Mouse (Mus musculus): ENCODE results near the gene Pepd.

The Pepd gene

DNA sequence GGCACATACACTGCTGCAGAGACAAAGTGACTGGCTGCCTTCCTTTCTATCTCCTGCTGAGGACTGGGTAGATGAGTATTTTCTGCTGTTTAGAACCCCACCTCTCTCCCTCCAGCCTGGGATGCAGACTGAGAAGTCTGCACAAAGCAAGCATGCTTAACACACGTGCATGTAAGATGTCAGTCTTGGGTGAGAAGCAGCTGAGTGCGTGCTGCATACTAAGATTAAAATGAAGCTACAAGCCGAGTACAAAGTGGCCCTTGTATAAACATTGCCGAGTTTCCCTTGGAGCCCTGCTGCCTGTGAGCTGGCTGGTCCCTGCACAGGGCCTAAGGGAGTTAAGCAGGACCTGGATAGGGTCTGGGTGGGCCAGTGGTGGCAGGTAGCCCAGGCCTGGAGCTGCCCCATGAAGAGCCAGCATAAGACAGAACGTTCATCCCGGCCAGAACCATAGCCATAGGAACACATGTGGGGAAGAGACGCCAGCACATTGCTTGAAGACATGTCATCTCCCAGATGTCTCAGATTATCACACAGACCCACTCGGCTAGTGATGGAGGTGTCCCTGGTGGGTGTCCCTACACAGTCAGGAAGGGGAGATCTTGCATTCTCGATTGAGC, 115.7 kb downstream of the Pepd start:
- DNase-seq (ENCODE audit: low spot score in 2 of 2): no peak

DNA sequence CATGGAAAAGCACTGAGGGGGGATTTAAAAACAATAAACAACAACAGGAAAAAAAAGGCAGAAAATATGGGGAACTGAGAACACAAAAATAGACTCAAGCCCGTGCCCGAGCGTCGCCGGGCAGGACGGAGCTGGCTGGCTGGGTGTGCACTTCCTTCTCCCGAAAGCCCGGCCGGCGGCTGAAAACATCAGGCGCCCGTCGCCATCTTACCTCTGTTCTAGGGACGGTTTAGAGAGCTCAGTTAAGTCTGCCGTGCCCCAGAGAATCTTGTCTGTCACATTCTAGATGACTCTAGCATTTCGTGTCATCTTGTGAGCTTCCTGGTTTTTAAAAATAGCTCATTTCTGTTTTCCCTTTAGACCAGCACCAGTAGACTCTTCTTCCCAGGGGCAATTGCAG, 116.4 kb downstream of the Pepd start:
- DNase-seq (ENCODE audit: low spot score in 2 of 2): no peak

DNA sequence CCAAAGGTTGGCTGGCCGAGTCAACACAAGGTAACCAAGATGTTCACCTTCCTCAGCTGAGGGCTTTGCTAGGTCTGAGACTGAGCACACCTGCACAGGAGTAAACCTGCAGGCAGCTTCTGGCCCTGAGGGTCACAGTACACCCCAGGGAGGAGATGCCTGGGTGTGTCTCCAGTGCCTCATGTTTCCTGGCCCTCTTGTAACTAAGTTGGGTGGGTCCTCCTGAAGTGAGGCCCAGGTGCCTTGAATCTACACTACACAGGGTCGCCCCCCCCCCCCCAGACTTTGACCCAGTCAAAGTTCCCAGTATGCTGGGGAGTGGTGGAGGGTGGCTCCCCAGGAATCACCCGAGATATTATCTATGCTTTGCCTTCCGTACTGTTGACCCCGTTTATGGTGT, 117.0 kb downstream of the Pepd start:
- DNase-seq (ENCODE audit: low spot score in 2 of 2): no peak

DNA sequence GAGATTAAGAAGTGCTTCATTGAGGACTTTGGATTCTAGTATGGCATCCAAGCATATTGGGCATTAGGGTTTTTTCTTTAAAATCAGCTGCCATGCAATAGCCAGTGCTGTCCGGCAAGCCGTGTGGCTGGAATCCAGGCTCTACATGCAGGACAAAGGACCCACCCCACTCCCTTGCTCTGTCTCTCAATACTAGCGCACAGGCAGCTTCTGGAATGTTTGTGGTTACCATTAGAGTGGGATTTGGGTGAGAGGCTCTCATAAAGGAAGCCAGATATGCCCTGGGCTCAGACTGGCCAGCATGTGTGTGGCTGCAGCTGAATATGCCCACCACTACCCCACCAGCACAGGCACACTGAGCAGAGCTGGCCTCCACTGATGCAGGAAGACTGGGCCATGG, 117.5 kb downstream of the Pepd start:
- no peak for DNase-seq (ENCODE audit: low spot score in 2 of 2)

DNA sequence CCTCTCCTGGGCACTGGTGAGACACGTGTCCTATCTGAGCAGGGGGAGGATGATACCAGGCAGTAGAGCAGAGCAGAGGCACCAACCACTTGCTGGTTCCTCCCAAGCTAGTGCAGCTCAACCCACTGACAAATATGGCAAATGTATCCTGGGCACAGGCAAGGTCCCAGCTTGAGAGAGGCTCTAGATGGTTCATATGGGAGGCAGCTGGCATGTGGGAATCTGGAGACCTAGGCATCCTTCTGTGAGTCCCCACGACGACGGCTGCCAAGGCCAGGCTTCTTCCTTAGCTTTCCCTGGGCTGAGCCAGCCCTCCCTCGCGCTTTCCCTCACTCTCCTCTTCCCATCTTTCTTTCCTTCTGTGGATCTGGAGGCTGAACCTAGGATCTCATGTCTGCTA, 118.4 kb downstream of the Pepd start:
- DNase-seq (ENCODE audit: low spot score in 2 of 2): no peak

DNA sequence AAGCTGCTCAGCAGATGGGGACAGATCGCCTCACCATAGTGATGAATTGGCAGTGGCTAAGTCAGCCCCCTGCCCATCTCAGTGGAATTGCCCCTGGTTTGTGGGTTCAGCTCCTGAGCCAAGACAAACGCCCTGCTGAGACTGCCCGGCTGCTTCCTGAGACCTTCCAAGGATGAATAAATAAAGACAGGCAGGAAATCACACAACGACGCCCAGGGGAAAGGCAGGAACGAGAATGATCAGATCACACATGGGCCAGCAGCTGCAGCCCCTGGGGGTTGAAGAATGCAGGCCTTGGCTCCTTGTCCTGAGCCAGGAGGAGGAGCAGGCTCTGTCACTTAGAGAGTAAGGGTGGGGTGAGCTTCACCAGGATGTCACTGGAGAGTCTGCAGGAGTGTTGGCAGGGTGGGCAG, 123.0 kb downstream of the Pepd start:
- DNase-seq (ENCODE audit: low spot score in 2 of 2): no peak

DNA sequence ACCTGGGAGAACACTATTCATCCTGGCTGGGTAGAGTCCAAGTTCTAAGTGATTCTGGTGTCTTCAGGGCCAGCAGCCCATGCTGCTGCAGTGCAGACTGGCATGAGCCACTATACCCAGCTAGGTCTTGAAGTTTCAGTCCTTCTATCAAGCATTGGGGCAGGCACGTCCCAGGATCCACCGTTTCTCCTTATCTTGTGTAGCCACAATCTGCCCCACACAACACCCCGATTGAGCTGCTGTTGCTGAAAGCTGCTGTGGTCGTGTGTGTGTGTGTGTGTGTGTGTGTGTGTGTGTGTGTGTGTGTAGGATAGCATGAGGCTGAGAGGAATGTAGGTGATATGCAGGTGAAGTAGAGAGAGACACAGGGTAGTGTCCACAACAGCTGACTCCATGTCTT, 123.4 kb downstream of the Pepd start:
- DNase-seq (ENCODE audit: low spot score in 2 of 2): no peak

DNA sequence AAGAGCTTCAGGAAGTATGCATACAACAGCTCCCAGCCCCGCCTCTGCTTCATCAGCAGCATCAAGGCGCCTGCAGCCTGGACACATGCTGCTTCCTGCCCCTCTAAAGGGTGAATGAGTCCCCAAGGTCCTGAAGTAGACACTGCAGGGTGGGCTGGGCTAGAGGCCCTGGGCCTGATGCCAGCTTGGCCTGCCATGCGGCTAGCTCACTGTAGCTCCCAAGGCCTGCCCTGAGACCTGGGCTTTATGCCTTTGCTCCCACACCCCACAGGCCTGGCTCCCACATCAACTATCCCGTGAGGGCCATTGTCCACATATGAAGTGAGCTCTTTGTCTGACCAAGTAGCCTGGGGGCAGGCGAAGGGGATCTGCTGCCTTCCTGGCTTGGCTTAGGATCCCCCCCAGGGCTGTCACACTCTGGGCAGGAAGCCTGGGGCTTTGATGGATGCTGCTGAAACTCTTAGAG, 124.1 kb downstream of the Pepd start:
- DNase-seq (ENCODE audit: low spot score in 2 of 2): no peak

DNA sequence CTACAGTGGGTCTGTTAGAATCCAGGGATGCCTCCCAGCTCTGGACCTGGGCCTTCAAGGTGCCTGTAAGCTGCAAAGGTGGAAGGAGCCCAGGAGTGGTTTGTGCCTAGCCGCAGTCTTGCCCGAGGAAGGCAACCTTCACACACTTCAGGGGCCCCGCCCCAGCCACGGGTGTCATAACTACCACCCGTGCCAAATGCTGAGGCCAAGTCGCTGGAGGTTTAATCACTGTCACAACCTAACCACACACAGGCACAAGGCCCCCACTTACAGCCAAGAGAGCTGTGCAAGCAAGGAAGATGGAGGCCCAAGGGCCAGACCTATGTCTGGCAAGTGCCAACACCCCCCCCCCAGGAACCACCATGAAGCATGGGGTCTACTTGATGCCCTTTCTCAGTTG, 125.2 kb downstream of the Pepd start:
- no peak for DNase-seq (ENCODE audit: low spot score in 2 of 2)

DNA sequence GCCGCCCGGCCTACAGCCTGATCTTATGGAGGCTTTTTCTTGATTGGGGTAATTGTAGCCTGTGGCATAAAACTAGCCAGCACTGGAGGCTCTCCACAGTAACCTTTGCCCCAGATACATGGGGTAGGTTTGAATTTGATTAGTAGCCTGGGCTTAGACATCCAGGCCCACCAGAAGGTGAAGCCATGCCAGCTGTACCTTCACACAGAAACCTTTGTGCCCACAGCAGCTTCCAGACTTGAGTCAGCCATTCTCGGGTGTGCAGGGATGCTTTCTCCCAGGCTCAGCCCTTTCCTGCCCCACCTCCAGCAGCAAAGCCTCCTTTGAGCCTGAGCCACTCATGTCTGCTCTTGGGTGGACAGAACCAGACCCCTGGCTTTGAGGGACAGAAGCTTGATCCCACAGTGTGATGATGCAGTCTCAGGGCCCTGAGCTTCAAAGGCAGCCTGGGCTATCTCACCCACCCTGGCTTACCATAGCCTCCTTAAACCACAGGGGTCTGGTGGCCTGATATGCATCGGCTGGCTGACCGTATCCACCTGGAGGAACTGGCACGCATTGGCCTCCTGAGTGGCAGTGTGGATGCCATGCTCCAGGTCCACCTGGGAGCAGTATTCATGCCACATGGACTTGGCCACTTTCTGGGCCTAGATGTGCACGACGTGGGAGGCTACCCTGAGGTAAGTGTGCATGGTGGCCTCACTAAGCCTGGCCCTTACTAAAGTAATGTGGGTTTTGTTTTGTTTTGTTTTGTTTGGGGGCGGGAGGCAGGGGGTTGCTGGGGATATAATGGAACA, 128.2 kb downstream of the Pepd start:
- DNase-seq (ENCODE audit: low spot score in 2 of 2): peak in 1 of 2 experiments; percentile 2

DNA sequence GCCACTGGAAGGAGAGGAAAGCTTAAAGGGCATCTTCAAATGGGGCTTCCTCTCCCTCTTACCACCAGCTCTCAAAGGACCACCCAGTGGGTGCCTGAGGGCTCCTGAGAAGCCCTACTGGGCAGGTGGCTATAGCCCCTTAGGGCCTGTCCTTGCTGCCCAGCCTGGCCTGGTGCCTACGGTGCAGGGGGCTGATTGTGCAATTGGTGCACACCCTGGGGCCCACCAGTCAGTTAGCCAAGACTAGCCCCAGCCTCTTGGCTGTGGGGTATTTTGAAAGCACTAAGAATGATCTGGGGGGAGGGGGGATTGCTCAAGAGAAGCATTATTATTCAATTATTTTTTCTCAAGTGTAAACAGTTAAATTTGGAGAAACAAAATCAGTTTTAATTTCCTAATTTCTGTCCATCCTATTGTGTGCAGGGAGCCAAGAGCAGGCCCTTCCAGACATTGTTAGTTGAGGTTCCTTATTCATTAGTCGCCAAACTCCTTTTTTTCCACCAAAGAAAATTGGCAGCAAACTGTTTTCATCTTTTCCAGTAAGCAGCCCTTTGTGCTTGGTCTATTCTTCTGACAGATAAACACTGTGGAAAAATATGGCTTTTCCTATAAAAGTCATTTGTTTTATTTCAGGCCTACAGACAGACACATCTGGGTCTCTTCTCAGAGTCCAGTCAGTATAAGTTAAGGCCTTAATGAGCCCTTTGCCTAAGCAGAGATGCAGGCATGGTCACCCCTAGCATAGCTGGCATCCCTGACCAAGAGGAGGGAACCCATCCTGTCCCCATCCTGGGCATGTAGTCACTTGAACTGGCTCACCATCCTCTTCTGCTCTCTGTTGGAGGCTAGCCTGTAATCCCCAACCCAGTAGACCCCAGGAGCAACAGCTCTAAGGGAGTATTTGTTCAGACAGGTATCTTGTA, 129.4 kb downstream of the Pepd start:
- peak in 1 of 2 experiments; percentile 4 for DNase-seq (ENCODE audit: low spot score in 2 of 2)

DNA sequence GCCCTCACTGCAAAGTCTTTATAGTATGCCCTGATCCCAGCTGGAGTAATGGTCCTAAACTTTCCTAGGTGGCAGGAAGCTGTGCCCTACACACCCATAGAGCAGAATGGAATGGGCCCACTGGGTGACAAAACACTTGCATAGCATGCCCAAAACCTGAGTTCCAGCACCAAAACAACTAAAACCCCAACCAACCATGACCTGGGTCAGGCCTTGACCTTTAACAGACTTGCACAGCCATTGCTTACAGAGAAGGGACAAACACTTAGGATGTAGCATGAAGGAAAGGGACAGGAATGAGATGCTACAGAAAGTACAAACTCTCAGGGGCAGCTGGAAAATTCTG, 130.0 kb downstream of the Pepd start:
- no peak for DNase-seq (ENCODE audit: low spot score in 2 of 2)

DNA sequence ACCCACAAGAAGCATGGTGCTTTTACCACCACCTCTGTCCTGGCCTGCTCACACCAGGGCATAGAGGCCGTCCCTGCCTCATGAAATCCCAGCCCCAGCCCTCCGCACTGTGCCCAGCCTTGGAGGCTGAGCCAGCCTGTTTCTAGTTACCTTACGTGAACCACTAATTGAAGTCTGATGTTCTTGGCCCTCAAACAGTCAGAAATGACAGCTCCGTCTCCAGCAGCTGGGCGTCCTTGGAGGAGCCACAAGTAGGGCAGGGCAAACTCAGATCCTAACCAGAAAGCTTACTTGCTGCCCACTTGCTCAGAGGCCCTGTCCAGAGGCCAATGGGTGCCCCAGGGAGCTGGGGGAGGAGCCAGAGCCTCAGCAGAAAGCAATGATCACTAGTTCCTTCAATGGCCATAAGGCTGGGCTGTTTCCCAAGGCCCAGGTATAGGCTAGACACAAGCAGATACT, 130.6 kb downstream of the Pepd start:
- peak in 1 of 2 experiments; percentile 20 for DNase-seq (ENCODE audit: low spot score in 2 of 2)

DNA sequence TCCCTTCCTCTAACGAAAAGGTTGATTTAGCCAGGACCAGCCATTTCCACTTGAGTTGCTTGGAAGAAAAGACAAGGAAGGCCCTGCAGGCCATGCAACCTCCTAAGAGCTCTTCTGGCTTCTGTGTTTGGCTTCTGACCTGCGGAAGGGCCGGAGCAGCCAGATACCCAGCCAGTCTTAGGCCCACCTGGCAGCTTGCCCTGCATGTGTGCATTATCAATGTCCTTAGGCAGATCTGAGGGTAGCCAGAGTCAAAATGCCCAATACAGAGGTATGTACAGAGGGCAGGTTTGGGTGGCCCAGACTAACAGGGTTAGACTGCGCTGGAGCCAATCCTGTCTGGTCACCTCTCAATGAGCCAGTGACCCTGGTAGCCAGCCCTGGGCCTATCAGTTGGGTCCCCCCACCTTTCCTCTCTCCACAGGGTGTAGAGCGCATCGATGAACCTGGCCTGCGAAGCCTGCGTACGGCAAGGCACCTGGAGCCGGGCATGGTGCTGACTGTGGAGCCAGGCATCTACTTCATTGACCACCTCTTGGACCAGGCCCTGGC, 131.2 kb downstream of the Pepd start:
- DNase-seq (ENCODE audit: low spot score in 2 of 2): no peak

DNA sequence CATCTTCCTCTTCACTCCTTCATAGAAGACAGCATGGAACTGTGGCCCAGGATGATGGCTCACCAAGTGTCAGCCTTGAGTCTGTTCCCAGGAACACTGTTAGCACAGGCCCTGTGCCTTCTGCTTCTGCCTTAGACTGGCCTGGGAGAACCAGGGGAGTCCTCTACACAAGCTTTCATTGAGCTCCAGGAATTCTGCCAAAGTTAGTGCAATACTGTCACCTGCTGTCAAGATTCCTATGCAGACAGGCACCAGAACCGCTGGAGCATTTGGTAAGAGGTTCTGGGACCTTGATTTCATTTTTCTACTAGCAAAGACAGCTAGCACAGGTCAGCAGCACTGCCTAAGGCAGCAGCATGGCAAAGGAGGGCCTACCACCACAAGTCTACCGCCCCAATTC, 132.5 kb downstream of the Pepd start:
- DNase-seq (ENCODE audit: low spot score in 2 of 2): no peak

DNA sequence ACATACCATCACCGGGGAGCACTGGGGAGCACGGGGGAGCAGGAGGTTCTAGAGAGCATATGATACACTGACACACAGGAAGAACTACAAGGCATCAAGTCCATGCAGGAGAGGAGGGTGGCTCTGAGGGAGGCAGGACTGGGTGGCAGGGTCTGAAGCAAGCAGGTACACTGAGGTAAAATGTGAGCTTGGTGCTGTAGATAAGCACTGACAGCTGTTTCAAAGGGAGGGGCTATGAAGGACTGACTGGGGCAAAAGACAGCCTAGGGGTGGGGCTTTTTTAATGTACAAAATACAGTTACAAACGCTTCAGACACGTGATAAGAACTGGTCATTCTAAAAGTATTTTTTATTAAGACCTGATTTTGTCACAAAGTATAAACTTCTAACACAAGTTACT, 133.9 kb downstream of the Pepd start:
- no peak for DNase-seq (ENCODE audit: low spot score in 2 of 2)

DNA sequence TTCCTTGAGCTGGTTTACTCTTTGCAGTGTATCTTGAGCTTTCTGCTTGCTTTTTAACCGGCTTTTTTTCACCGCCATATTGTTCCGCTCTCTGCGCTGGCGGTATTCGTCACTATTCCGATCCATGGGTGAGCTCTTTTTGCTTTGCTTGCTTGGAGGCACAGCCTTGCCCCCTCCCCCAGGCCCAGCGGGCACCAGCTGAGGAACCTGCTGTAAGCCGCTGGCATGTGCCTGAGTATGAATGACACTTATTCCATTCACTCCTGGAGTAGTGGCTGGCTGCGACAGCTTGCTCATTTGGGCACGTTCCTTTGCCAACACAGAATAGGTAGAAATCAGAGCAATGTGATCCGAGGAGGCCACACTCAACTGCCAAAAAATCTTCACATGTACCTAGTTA, 138.4 kb downstream of the Pepd start:
- no peak for DNase-seq (ENCODE audit: low spot score in 2 of 2)

DNA sequence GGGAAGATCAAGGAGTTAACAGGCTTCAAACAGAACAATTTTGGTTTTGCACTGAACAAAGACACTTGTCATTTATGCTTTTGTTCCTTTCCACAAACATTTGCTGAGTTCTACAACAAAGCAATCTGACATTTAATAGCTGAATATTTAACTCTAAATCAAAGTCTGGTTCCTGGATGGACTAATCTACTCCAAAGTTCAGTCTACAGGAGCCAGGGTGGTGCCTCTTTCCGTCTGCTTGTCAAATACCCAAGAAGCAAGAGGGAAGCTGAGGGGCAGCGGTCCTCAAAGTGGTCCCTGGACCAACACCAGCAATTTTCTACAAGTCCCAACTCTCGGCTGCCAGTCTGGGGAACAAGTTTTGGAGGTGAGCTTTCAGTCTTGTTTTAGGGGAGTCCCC, 141.0 kb downstream of the Pepd start:
- DNase-seq (ENCODE audit: low spot score in 2 of 2): no peak

DNA sequence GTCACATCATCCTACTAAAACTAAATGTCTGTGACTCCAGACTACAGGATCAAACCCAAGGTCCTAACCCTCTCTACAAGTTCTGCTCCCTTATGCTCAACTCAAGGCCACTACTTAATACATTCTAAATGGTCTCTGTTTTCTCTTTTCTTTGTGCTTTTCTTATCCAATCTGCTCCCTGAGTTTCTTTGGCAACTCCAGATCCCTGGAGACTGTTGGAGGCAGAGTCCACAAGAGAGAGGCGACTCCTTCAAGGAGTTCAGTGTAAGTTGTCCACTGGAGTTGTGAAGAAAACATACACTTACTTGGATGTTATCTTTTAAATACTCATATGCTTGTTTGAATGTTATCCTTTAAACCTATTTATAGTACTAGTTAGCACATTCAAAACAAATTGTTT, 142.1 kb downstream of the Pepd start:
- DNase-seq (ENCODE audit: low spot score in 2 of 2): no peak

DNA sequence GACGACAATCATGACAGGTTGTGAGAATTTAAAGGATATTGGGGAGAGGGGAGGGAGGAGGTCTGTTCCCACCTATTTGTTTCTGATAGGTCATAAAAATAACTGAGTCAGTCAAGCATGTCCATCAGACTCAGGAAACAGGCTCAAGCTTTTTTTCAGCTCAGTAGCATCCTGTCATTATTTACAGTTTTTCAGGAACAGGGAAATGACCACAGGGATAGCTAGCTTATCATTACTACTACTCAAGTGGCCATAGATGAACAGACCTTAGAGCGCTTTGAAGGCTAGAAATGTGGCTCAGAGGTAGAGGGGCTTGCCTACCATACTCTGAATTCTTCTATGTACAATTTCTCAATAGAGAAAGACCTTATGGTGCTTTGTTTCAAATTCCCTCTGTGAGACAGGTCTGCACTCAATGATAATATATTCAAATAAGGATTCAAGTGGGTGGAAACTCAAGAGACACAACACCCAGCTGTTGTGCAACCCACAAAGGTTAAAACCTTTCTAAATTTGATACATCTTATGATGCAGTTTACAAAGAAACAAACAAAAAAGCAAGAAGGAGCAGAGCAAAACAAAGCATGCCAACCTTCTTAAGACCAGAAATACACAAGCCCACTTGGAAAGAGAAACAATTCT, 142.9 kb downstream of the Pepd start:
- DNase-seq (ENCODE audit: low spot score in 2 of 2): no peak

DNA sequence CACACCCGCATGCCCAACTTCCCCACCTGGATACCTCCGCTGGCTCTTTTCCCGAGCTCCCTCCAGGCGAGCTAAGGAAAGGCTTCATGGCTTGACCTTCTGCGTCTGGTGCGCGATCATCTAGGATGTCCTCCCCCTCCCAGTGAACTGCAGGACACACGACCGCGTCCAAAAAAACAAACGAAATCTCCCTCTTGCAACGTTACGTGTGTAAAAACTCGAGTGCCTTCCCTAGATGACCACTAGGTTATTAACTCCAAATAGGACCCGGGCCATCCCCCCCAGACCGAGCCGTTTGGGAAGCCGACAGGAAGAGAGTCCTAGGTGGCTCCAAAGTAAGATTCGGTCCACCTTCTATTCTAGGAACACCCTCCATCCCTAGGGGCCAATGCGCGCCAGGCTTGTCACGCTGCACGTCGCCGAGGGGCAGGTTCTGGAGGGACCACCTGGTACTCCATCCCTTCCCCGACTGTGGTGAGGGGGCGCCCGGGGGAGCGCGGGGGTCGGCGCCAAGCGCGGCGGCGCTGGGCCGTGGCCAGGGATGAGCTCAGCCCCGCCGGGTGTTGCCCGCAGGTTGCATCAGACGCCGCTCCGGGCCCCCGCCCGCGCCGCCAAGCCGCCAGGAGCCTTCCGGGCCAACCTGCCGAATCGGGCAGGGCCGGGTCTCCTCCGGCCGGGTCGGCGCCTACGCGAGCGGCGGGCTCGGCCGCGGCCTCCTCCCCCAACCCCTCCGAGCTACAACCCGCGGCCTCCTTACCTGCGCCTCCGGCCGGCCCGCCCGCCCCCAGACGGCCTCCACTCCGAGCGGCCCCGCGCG, 143.6 kb downstream of the Pepd start:
- peak; percentile 66 to 72 for DNase-seq (ENCODE audit: low spot score in 2 of 2)
